Mouse (Mus musculus) limb, embryonic 11.5 days (tissue): ENCODE measurements around the gene Rpap3. TPM values are rescaled to one million over a fixed set of nuclear protein-coding genes. Genes with fewer than 3 reads are reported as not detected.

Experiments
- ATAC-seq: fragments of 200-750 bp; cut with Nextera tagmentation; 2 replicates; pipeline ENCODE4 v1.8.0; 2017; ENCODE audit warnings: low read depth; ENCODE audit not compliant: insufficient number of reproducible peaks, low FRiP score, low TSS enrichment
- DNase-seq: peaks from one replicate; pipeline ENCODE4 v3.0.0-alpha.2; 2015; ENCODE audit warnings: low spot score
- H3K27ac ChIP-seq: fragments of 300-500 bp; sonication (generic); replicated peaks from 2 replicates; pipeline ENCODE4 v1.5.1; 2014; ENCODE audit warnings: low read depth, mild to moderate bottlenecking, low read length
- H3K27me3 ChIP-seq: fragments of 300-500 bp; sonication (generic); 2 replicates; pipeline ENCODE4 v1.6.1; 2014; ENCODE audit warnings: mild to moderate bottlenecking, low read length, mixed read lengths; ENCODE audit not compliant: control insufficient read depth, insufficient read depth
- H3K36me3 ChIP-seq: fragments of 300-500 bp; sonication (generic); 2 replicates; pipeline ENCODE4 v1.6.1; 2014; ENCODE audit warnings: mild to moderate bottlenecking, low read length, moderate library complexity, mixed read lengths; ENCODE audit not compliant: control insufficient read depth, insufficient read depth
- H3K4me1 ChIP-seq: fragments of 300-500 bp; sonication (generic); 2 replicates; pipeline ENCODE4 v1.6.1; 2014; ENCODE audit warnings: low read length, mixed read lengths; ENCODE audit not compliant: control insufficient read depth, insufficient read depth
- H3K4me2 ChIP-seq: fragments of 300-500 bp; sonication (generic); 2 replicates; pipeline ENCODE4 v1.6.1; 2014; ENCODE audit warnings: low read depth, mild to moderate bottlenecking, moderate library complexity; ENCODE audit not compliant: severe bottlenecking
- H3K4me3 ChIP-seq: fragments of 300-500 bp; sonication (generic); 2 replicates; pipeline ENCODE4 v1.5.1; 2014; ENCODE audit warnings: low read depth, low read length
- H3K9ac ChIP-seq: fragments of 300-500 bp; sonication (generic); 2 replicates; pipeline ENCODE4 v1.6.1; 2014; ENCODE audit warnings: mild to moderate bottlenecking, low read length
- H3K9me3 ChIP-seq: fragments of 300-500 bp; sonication (generic); 2 replicates; pipeline ENCODE4 v1.6.1; 2016; ENCODE audit warnings: low read length; ENCODE audit not compliant: control insufficient read depth
- WGBS: fragments of 180-500 bp; shearing (Covaris S2); extraction: QIAGEN DNeasy Blood & Tissue Kit; methylation state at CpG from one replicate; pipeline ENCODE4 v1.1.7; 2014; 5-methylcytosine and 5-hydroxymethylcytosine counted together
- polyA plus RNA-seq: library from polyadenylated mRNA; unstranded; fragments of >200 nt; fragmentation: Nextera tagmentation; extraction: Ambion mirVana; gene quantifications from 2 replicates; pipeline ENCODE4 v1.2.1, GENCODE M21; 2014

Gene Rpap3
- polyA plus RNA-seq, 1 experiment from 2014 or later, result 50.0 TPM

GRCm38 (mm10) chr15:97664981-97665668 is 40.5 kb downstream of the Rpap3 start:
- Histone ChIP-seq H3K4me2 (no peak overlapping the region), H3K9ac (no peak overlapping the region), H3K36me3 (no peaks in the 10 kb centered on the region), H3K9me3 (no peaks in the 10 kb centered on the region), H3K4me1 (no peaks in the 10 kb centered on the region), H3K27ac (no peak overlapping the region), H3K4me3 (no peak overlapping the region), H3K27me3 (no peaks in the 10 kb centered on the region)
- 62% methylated on average over 16 of the region's 16 CpGs for WGBS
- ATAC-seq (no peak), DNase-seq (no peak)

GRCm38 (mm10) chr15:97663750-97664406 is 41.7 kb downstream of the Rpap3 start:
- Histone ChIP-seq H3K27ac (no peak overlapping the region), H3K36me3 (no peaks in the 10 kb centered on the region), H3K4me2 (peak overlapping the region; percentile 48), H3K9me3 (no peaks in the 10 kb centered on the region), H3K9ac (0 out of 2 replicates have a peak overlapping the region, but pooled peaks have one; percentile 5), H3K27me3 (no peaks in the 10 kb centered on the region), H3K4me1 (no peaks in the 10 kb centered on the region), H3K4me3 (peak overlapping the region; percentile 23)
- 9% methylated on average over 19 of the region's 19 CpGs for WGBS
- ATAC-seq (0 out of 2 replicates have a peak, but pooled peaks have one; percentile 33), DNase-seq (peak; percentile 79)

- H3K9ac ChIP-seq, result no peak overlapping the region
- DNase-seq, result no peak
- no peak overlapping the region for H3K4me2 ChIP-seq
- H3K27me3 ChIP-seq, result no peaks in the 10 kb centered on the region
- no peaks in the 10 kb centered on the region for H3K36me3 ChIP-seq
- H3K27ac ChIP-seq, result no peak overlapping the region
- WGBS, result 89% methylated on average over 8 of the region's 8 CpGs
- no peaks in the 10 kb centered on the region for H3K4me1 ChIP-seq
- no peak overlapping the region for H3K4me3 ChIP-seq
- no peaks in the 10 kb centered on the region for H3K9me3 ChIP-seq
- ATAC-seq, result no peak
Measured at GRCm38 (mm10) chr15:97658755-97659116, 46.9 kb downstream of the Rpap3 start.

- no peak for ATAC-seq
- no peak overlapping the region for H3K9ac ChIP-seq
- H3K9me3 ChIP-seq, result no peaks in the 10 kb centered on the region
- 83% methylated on average over 26 of the region's 26 CpGs for WGBS
- no peak overlapping the region for H3K27ac ChIP-seq
- DNase-seq, result no peak
- no peaks in the 10 kb centered on the region for H3K36me3 ChIP-seq
- H3K27me3 ChIP-seq, result no peaks in the 10 kb centered on the region
- no peak overlapping the region for H3K4me3 ChIP-seq
- no peak overlapping the region for H3K4me2 ChIP-seq
- H3K4me1 ChIP-seq, result no peaks in the 10 kb centered on the region
Measured at GRCm38 (mm10) chr15:97657856-97658754, 47.5 kb downstream of the Rpap3 start.

- H3K9ac ChIP-seq, result no peak overlapping the region
- H3K27ac ChIP-seq, result no peak overlapping the region
- no peaks in the 10 kb centered on the region for H3K4me1 ChIP-seq
- no peak overlapping the region for H3K4me3 ChIP-seq
- no peak for DNase-seq
- H3K4me2 ChIP-seq, result no peak overlapping the region
- 97% methylated on average over 14 of the region's 14 CpGs for WGBS
- no peak for ATAC-seq
- H3K27me3 ChIP-seq, result no peaks in the 10 kb centered on the region
- H3K9me3 ChIP-seq, result no peaks in the 10 kb centered on the region
- no peaks in the 10 kb centered on the region for H3K36me3 ChIP-seq
Measured at GRCm38 (mm10) chr15:97657420-97657819, 48.2 kb downstream of the Rpap3 start.

- Histone ChIP-seq H3K4me3 (no peak overlapping the region), H3K4me1 (no peaks in the 10 kb centered on the region), H3K9me3 (no peaks in the 10 kb centered on the region), H3K9ac (no peak overlapping the region), H3K27ac (no peak overlapping the region), H3K36me3 (no peaks in the 10 kb centered on the region), H3K27me3 (no peaks in the 10 kb centered on the region), H3K4me2 (no peak overlapping the region)
- DNase-seq (no peak), ATAC-seq (no peak)
- WGBS, result 77% methylated on average over 4 of the region's 4 CpGs
Measured at GRCm38 (mm10) chr15:97649726-97650125, 55.9 kb downstream of the Rpap3 start.

- Histone ChIP-seq H3K27me3 (no peaks in the 10 kb centered on the region), H3K9me3 (no peaks in the 10 kb centered on the region), H3K27ac (no peak overlapping the region), H3K9ac (no peak overlapping the region), H3K36me3 (no peaks in the 10 kb centered on the region), H3K4me3 (no peak overlapping the region), H3K4me2 (no peak overlapping the region), H3K4me1 (no peaks in the 10 kb centered on the region)
- 86% methylated on average over 18 of the region's 18 CpGs for WGBS
- no peak for ATAC-seq
- DNase-seq, result no peak
Measured at GRCm38 (mm10) chr15:97648176-97648575, 57.4 kb downstream of the Rpap3 start.

- Histone ChIP-seq H3K4me2 (no peak overlapping the region), H3K36me3 (no peaks in the 10 kb centered on the region), H3K4me3 (no peak overlapping the region), H3K27me3 (no peaks in the 10 kb centered on the region), H3K9me3 (no peaks in the 10 kb centered on the region), H3K4me1 (no peaks in the 10 kb centered on the region), H3K27ac (no peak overlapping the region), H3K9ac (no peak overlapping the region)
- 67% methylated on average over 7 of the region's 7 CpGs for WGBS
- ATAC-seq (no peak), DNase-seq (no peak)
Measured at GRCm38 (mm10) chr15:97646426-97646825, 59.2 kb downstream of the Rpap3 start.
